Comparison of ENCODE assay signal across 27 mouse cellular contexts in the genomic region with DNA sequence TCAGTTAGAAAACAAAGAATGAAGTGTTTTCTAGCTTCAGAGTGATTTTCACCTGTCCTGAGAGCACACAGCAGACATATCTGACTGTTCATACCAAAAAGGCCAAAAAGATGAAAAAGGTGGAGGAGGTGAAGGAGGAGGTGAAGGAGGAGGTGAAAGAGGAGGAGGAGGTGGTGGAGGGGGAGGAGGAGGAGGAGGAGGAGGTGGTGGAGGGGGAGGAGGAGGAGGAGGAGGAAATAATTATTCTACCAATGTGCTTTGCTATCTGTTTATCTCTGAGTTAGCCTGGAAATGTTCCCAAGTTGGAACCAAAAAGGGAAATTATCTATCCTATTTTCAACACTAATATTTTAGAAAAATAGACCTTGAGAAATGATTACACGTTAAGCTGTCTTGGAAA.
"Had no signal": no experiment of that assay in that cellular context is flagged by ENCODE, and none has a peak within 500 bp of the region (broad histone marks: within the 10 kb centered on the region; RNA-seq: fewer than 3 reads in every experiment).

No protein-coding gene starts in this region.

- DNase-seq: gastrocnemius, adult 2 months; gastrocnemius, postnatal 10 days; gastrocnemius, postnatal 25 days; heart, adult 18-20 months; heart, postnatal 10 days; heart, postnatal 4 days; kidney, adult 18-20 months; kidney, adult 8-10 months; kidney, postnatal 10 days; kidney, postnatal 25 days; kidney, postnatal 4 days; layer of hippocampus, postnatal 36 days; left cerebral cortex, postnatal 4 days had no signal

- H3K36me3 ChIP-seq: heart, embryonic 10.5 days; heart, embryonic 12.5 days; hindbrain, embryonic 10.5 days; hindbrain, embryonic 12.5 days; intestine, embryonic 15.5 days; limb, embryonic 13.5 days; limb, embryonic 15.5 days; liver, embryonic 12.5 days had no signal

- ATAC-seq: hindbrain, embryonic 16.5 days; inflammation-experienced regulatory T-cells, adult 6 months; intestine, embryonic 15.5 days; intestine, postnatal 0 days; liver, embryonic 12.5 days had no signal

- H3K4me3 ChIP-seq: gastrocnemius, adult 2 months; heart, embryonic 10.5 days; heart, embryonic 12.5 days; hindbrain, embryonic 10.5 days; hindbrain, embryonic 12.5 days; intestine, embryonic 15.5 days; layer of hippocampus, adult 2 months; limb, embryonic 13.5 days; limb, embryonic 15.5 days; liver, embryonic 12.5 days had no signal

- H3K4me2 ChIP-seq: heart, embryonic 12.5 days; hindbrain, embryonic 12.5 days; hindbrain, embryonic 14.5 days; intestine, embryonic 15.5 days; limb, embryonic 13.5 days; limb, embryonic 15.5 days; liver, embryonic 12.5 days had no signal

- H3K27me3 ChIP-seq: heart, embryonic 12.5 days; hindbrain, embryonic 12.5 days; intestine, embryonic 15.5 days; limb, embryonic 13.5 days; limb, embryonic 15.5 days; liver, embryonic 12.5 days had no signal

- H3K4me1 ChIP-seq: heart, embryonic 10.5 days; heart, embryonic 12.5 days; hindbrain, embryonic 10.5 days; hindbrain, embryonic 12.5 days; intestine, embryonic 15.5 days; limb, embryonic 13.5 days; limb, embryonic 15.5 days; liver, embryonic 12.5 days had no signal

- H3K27ac ChIP-seq: gastrocnemius, adult 2 months; heart, embryonic 10.5 days; hindbrain, embryonic 10.5 days; hindbrain, embryonic 12.5 days; hindbrain, embryonic 14.5 days; intestine, embryonic 15.5 days; layer of hippocampus, adult 2 months; limb, embryonic 13.5 days; limb, embryonic 15.5 days; liver, embryonic 12.5 days; liver, embryonic 14.5 days had no signal

- H3K9me3 ChIP-seq: heart, embryonic 10.5 days; hindbrain, embryonic 10.5 days; hindbrain, embryonic 12.5 days; intestine, embryonic 15.5 days; limb, embryonic 13.5 days; limb, embryonic 15.5 days; liver, embryonic 12.5 days had no signal

- H3K9ac ChIP-seq: heart, embryonic 12.5 days; hindbrain, embryonic 12.5 days; hindbrain, embryonic 14.5 days; intestine, embryonic 15.5 days; limb, embryonic 13.5 days; limb, embryonic 15.5 days; liver, embryonic 12.5 days; liver, embryonic 14.5 days had no signal
